Mouse (Mus musculus) lung, embryonic 14.5 days (tissue): ENCODE results near the gene 1600015I10Rik. TPM values are rescaled to one million over a fixed set of nuclear protein-coding genes. Genes with fewer than 3 reads are reported as not detected.
"Not testable (repeated sequence)": the region's sequence is repeated elsewhere in the genome, so short reads cannot be mapped to it uniquely, and the experiment has no call there.

Source experiments
- ATAC-seq: fragments of 200-750 bp; cut with Nextera tagmentation; 2 replicates; pipeline ENCODE4 v1.8.0; 2017; ENCODE audit warnings: mild to moderate bottlenecking, moderate TSS enrichment, moderate library complexity; ENCODE audit not compliant: insufficient read depth
- DNase-seq: peaks from one replicate; pipeline ENCODE4 v3.0.0-alpha.2; 2015
- H3K27ac ChIP-seq: fragments of 300-500 bp; sonication (generic); 2 replicates; pipeline ENCODE4 v1.5.1; 2014; ENCODE audit warnings: low read depth, mild to moderate bottlenecking, moderate library complexity
- H3K27me3 ChIP-seq: fragments of 300-500 bp; sonication (generic); 2 replicates; pipeline ENCODE4 v1.6.1; 2014; ENCODE audit warnings: low read length, control low read depth; ENCODE audit not compliant: insufficient read depth
- H3K36me3 ChIP-seq: fragments of 300-500 bp; sonication (generic); 2 replicates; pipeline ENCODE4 v1.6.1; 2014; ENCODE audit warnings: control low read depth; ENCODE audit not compliant: insufficient read depth
- H3K4me1 ChIP-seq: fragments of 300-500 bp; sonication (generic); 2 replicates; pipeline ENCODE4 v1.6.1; 2014; ENCODE audit warnings: antibody characterized with exemption, control low read depth; ENCODE audit not compliant: insufficient read depth
- H3K4me2 ChIP-seq: fragments of 300-500 bp; sonication (generic); 2 replicates; pipeline ENCODE4 v1.6.1; 2014; ENCODE audit warnings: mild to moderate bottlenecking
- H3K4me3 ChIP-seq: fragments of 300-500 bp; sonication (generic); 2 replicates; pipeline ENCODE4 v1.5.1; 2014; ENCODE audit warnings: low read depth, low read length
- H3K9ac ChIP-seq: fragments of 300-500 bp; sonication (generic); 2 replicates; pipeline ENCODE4 v1.6.1; 2014
- H3K9me3 ChIP-seq: fragments of 300-500 bp; sonication (generic); 2 replicates; pipeline ENCODE4 v1.6.1; 2016; ENCODE audit warnings: low read depth, low read length, control low read depth
- CTCF ChIP-seq: IDR thresholded peaks from 2 replicates; pipeline ENCODE4 v1.5.1; 2016; ENCODE audit warnings: antibody characterized with exemption, low read depth
- WGBS: fragments of 180-500 bp; shearing (Covaris S2); extraction: QIAGEN DNeasy Blood & Tissue Kit; methylation state at CpG from one replicate; pipeline ENCODE4 v1.1.7; 2014; 5-methylcytosine and 5-hydroxymethylcytosine counted together
- polyA plus RNA-seq: library from polyadenylated mRNA; unstranded; fragments of >200 nt; fragmentation: Nextera tagmentation; extraction: Ambion mirVana; gene quantifications from 2 replicates; pipeline ENCODE4 v1.2.1, GENCODE M21; 2014

Gene 1600015I10Rik
- not detected in 2 replicates for polyA plus RNA-seq

DNA sequence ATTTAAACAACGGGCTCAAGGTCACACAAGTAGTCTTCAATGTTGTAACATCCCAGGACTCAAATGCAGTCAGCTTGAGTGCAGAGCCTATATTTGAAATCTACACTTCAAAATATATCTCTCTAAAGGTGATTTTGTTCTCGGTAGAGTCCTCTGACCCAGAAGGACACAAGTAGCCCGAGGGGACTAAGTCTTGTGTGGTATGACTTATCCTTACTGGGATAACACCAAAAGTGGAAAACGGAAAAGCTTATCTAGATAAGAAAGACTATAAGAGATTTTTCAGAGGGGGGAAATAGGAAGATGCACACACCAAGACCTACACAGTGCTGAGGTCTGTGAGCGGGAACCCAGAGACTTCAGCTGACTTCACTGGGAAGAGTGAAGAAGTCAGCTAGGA lies at the start of gene 1600015I10Rik:
1600015I10Rik (plus strand) TSS at position 301 of the 400 bp plus-strand sequence.
- 78% methylated on average over 5 of the region's 5 CpGs for WGBS

DNA sequence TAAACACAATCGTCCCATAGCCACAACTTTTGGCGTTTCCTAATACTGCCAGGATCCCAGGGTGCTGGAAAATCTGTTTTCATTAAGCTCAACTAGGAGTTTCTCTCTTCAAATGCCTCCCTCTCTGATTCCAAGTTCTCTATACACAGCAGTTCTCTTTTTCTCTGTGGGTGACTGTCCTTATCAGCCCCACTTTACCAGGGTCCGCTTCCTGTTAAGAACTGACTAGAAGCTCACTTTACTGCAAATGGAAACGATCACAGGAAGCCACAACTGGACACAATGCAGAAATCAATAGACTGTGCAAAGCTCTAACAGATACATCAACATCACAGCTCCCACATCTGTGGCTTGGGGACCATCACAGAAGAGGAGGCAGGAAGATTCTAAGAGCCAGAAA lies 35.5 kb upstream of the 1600015I10Rik start:
- TF ChIP-seq CTCF, result no peak
- Histone ChIP-seq H3K27ac (no peak overlapping the region), H3K4me3 (no peak overlapping the region), H3K4me2 (no peak overlapping the region), H3K4me1 (no peaks in the 10 kb centered on the region), H3K9me3 (no peaks in the 10 kb centered on the region), H3K9ac (no peak overlapping the region), H3K27me3 (no peaks in the 10 kb centered on the region), H3K36me3 (no peaks in the 10 kb centered on the region)
- WGBS, result 65% methylated on average over 4 of the region's 4 CpGs
- DNase-seq (no peak), ATAC-seq (no peak)

More for the DNA sequence above, at the start of gene 1600015I10Rik:
- H3K4me2 ChIP-seq, result no peak within 1 kb of the TSS
- no peaks in the 10 kb centered on the region for H3K9me3 ChIP-seq
- H3K27ac ChIP-seq, result no peak within 1 kb of the TSS
- no peaks in the 10 kb centered on the region for H3K27me3 ChIP-seq
- no peak within 1 kb of the TSS for H3K4me3 ChIP-seq
- H3K9ac ChIP-seq, result no peak within 1 kb of the TSS
- DNase-seq, result no peak
- no peak for ATAC-seq
- no peaks in the 10 kb centered on the region for H3K36me3 ChIP-seq
- no peaks in the 10 kb centered on the region for H3K4me1 ChIP-seq
- no peak for TF ChIP-seq CTCF

GRCm38 (mm10) chr6:48894938-48895818 lies 34.5 kb upstream of the 1600015I10Rik start:
- Histone ChIP-seq H3K9me3 (no peaks in the 10 kb centered on the region), H3K4me2 (no peak overlapping the region), H3K27ac (no peak overlapping the region), H3K9ac (no peak overlapping the region), H3K4me1 (no peaks in the 10 kb centered on the region), H3K27me3 (no peaks in the 10 kb centered on the region), H3K4me3 (no peak overlapping the region), H3K36me3 (no peaks in the 10 kb centered on the region)
- WGBS, result 81% methylated on average over 8 of the region's 8 CpGs
- ATAC-seq (no peak), DNase-seq (no peak)
- no peak for TF ChIP-seq CTCF

DNA sequence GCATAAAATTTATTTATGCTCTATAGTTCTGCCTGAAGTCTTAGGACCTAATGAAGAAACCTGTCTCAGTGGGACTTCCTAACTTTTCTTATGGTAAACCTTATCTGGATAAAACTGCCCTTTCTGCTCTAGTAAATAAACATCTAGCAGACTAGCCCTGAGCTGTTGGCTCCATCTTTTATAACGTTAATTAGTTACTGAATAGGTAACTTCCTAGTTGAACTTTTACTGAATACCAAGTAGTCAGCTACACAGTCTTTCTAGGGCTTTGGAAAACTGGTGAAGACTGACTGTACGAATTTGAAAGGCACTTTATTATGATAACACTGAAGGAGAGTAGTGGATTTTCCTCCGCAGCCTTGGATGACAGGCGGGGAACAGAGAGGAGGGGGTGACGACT lies 33.8 kb upstream of the 1600015I10Rik start:
- WGBS, result 77% methylated on average over 5 of the region's 5 CpGs
- H3K27me3 ChIP-seq, result no peaks in the 10 kb centered on the region
- H3K9ac ChIP-seq, result no peak overlapping the region
- DNase-seq, result no peak
- H3K4me1 ChIP-seq, result no peaks in the 10 kb centered on the region
- no peaks in the 10 kb centered on the region for H3K36me3 ChIP-seq
- TF ChIP-seq CTCF, result no peak
- ATAC-seq, result no peak
- H3K27ac ChIP-seq, result no peak overlapping the region
- H3K9me3 ChIP-seq, result no peaks in the 10 kb centered on the region
- H3K4me2 ChIP-seq, result no peak overlapping the region
- no peak overlapping the region for H3K4me3 ChIP-seq

DNA sequence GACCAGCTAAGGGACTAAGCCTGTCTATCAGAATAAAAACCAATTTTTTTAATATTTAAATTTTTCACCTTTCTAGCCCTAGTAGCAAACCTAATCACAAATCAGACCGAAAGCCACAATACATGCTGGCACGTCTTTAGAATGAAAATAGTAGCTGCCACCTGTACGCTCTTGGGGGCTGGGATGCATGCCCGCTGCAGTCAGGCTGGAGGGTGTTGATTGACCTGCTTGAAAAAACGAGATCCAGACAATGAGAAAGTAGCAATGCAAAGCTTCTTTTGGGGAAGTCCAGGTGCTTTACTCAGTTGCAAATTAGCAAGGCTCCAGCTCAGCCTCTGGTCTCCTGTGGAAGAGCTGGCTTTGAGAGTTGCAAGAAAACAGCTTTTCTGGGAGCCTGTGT lies 32.7 kb upstream of the 1600015I10Rik start:
- Histone ChIP-seq H3K27ac (no peak overlapping the region), H3K27me3 (no peaks in the 10 kb centered on the region), H3K9ac (no peak overlapping the region), H3K4me3 (no peak overlapping the region), H3K4me1 (no peaks in the 10 kb centered on the region), H3K9me3 (no peaks in the 10 kb centered on the region), H3K36me3 (no peaks in the 10 kb centered on the region), H3K4me2 (no peak overlapping the region)
- DNase-seq (no peak), ATAC-seq (no peak)
- WGBS, result 84% methylated on average over 5 of the region's 5 CpGs
- TF ChIP-seq CTCF, result no peak

DNA sequence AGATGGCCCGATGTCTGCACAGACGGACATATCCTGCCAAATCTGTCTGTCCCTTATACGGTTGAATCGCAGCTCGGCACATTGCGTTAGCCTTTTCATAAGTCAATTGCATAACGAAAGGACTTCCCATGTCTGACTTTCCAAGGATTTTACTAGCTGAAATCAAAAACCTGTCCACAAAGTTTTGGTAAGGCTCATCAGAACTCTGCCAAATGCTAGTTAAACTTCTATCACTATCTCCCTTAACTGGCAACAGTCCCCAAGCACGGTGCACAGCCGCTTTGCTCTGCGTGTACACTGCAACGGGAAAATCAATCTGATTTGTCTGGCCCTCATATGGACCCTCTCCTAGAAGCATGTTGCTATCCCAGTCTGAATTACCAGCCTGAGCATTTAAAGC lies 28.4 kb upstream of the 1600015I10Rik start:
- not testable (repeated sequence) for H3K4me2 ChIP-seq, H3K27me3 ChIP-seq, H3K9ac ChIP-seq, ATAC-seq, H3K9me3 ChIP-seq, DNase-seq, H3K4me3 ChIP-seq, H3K4me1 ChIP-seq, H3K36me3 ChIP-seq, H3K27ac ChIP-seq
- WGBS, result 86% methylated on average over 11 of the region's 11 CpGs

DNA sequence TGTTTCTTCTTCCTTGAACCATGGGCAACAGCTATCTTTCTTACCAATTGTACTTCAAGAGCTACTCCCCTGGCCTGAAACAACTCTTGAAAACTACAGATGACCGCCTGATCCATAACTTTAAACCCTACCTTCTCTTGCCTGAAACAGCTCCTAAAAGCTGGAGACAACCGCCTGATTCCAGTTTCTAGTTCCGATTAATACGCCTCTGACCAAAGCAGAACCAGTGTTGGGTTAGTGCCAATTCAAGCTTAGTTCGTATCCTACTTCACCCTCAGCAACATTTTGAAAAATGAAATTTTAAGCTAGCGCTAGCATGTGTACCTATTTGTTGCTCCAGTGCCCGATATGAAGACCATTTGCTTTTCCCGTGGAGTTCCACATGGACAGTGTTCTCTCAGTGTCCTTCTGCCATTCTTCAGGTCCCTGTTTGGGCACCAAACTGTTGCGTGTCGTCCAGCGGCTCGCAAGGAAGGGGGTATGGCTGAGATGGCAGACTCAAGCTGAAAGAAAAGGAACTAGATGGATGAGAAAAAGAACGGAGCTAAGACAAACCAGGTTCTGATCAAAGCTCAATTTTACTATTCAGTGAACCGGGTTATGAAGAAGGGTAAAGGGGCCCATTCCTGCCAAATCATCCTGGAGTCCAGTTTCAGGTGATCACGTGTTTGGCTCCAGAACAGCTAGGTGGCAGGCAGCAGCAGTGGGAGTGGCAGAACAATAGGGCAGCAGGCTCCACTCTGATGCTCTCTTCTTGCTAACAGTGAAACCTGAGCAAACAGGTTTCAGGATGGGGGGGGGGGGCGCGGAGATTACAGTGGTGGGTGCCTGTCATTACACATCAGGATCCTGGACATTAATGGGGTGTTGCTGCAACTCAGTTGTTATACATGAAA lies 26.9 kb upstream of the 1600015I10Rik start:
- no peak overlapping the region for H3K4me2 ChIP-seq
- H3K9ac ChIP-seq, result no peak overlapping the region
- H3K27me3 ChIP-seq, result no peaks in the 10 kb centered on the region
- no peaks in the 10 kb centered on the region for H3K36me3 ChIP-seq
- TF ChIP-seq CTCF, result no peak
- ATAC-seq (no peak), DNase-seq (no peak)
- no peaks in the 10 kb centered on the region for H3K4me1 ChIP-seq
- no peak overlapping the region for H3K4me3 ChIP-seq
- H3K27ac ChIP-seq, result no peak overlapping the region
- no peaks in the 10 kb centered on the region for H3K9me3 ChIP-seq
- WGBS, result 78% methylated on average over 17 of the region's 17 CpGs
